ENCODE assay signal across 18 mouse cellular contexts in the genomic region with DNA sequence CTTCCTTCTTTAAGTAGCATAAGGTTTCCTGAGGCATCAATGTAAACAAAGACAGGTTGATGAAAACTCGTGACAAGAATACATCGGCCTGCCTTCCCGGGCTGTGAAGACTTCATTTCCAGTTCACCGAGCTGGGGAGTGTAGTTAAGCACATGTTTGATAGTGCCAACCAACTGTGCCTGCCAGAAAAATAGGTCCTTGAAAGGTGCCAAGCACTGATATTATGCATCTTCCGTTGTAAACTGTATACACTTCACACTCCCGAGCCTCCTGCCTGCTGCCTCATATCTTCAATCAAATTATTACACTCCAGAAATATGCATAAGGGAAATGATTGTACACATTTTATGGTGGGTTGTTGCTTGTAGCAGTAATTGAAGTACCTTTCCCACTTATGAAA. TPM values are rescaled to one million over a fixed set of nuclear protein-coding genes. Genes with fewer than 3 reads are reported as not detected.
DNase-seq lines count a peak whose midpoint lies in the region; ATAC-seq lines count a peak whose summit lies in the region.
"Had no signal": no experiment of that assay in that cellular context is flagged by ENCODE, and none has a peak within 500 bp of the region (broad histone marks: within the 10 kb centered on the region; RNA-seq: fewer than 3 reads in every experiment).

No protein-coding gene starts in this region.

- 55% methylated on average over 6 of the region's 6 CpGs for WGBS in forebrain, embryonic 14.5 days
- WGBS in forebrain, embryonic 12.5 days, result 83% methylated on average over 6 of the region's 6 CpGs
- WGBS in forebrain, embryonic 16.5 days, result 37% methylated on average over 6 of the region's 6 CpGs

- no peak overlapping the region for H3K27ac ChIP-seq in forebrain, embryonic 14.5 days (ENCODE audit: low read depth, low read length)
- no peak overlapping the region for H3K27ac ChIP-seq in forebrain, embryonic 12.5 days
- H3K27ac ChIP-seq in forebrain, embryonic 16.5 days (ENCODE audit: low read length), result no peak overlapping the region
- H3K27ac ChIP-seq: embryonic facial prominence, embryonic 10.5 days; embryonic facial prominence, embryonic 12.5 days had no signal

- no peaks in the 10 kb centered on the region for H3K27me3 ChIP-seq in forebrain, embryonic 14.5 days (replicated peaks; ENCODE audit: control insufficient read depth, insufficient read depth, low read length)
- no peaks in the 10 kb centered on the region for H3K27me3 ChIP-seq in forebrain, embryonic 12.5 days
- no peaks in the 10 kb centered on the region for H3K27me3 ChIP-seq in forebrain, embryonic 16.5 days (replicated peaks; ENCODE audit: control insufficient read depth, insufficient read depth, low read length)
- H3K27me3 ChIP-seq: embryonic facial prominence, embryonic 12.5 days had no signal

- peak; percentile 68 for DNase-seq in forebrain, embryonic 14.5 days (ENCODE audit: low spot score)
- DNase-seq in retina, postnatal 1 day, result peak; percentile 16
- no peak for DNase-seq in retina, embryonic 14.5 days (ENCODE audit: low spot score)
- no peak for DNase-seq in kidney, adult 18-20 months
- DNase-seq in kidney, adult 9 months, result no peak
- DNase-seq: adrenal gland, adult 2 months; adrenal gland, postnatal 10 days; adrenal gland, postnatal 25 days; cerebellum, adult 11-12 months; cerebellum, adult 2 months; cerebellum, adult 9-10 months; cerebellum, postnatal 10 days; cerebellum, postnatal 25 days had no signal

- H3K36me3 ChIP-seq in forebrain, embryonic 14.5 days (ENCODE audit: control insufficient read depth, insufficient read depth, low read length), result no peaks in the 10 kb centered on the region
- H3K36me3 ChIP-seq in forebrain, embryonic 12.5 days (replicated peaks), result no peaks in the 10 kb centered on the region
- H3K36me3 ChIP-seq in forebrain, embryonic 16.5 days (ENCODE audit: control insufficient read depth, insufficient read depth), result no peaks in the 10 kb centered on the region
- H3K36me3 ChIP-seq: embryonic facial prominence, embryonic 10.5 days; embryonic facial prominence, embryonic 12.5 days had no signal

- ATAC-seq in forebrain, embryonic 14.5 days, result peak; percentile 66; the same call in 1 of the 2 replicates
- ATAC-seq in forebrain, embryonic 12.5 days (ENCODE audit: low FRiP score), result no peak
- ATAC-seq in forebrain, embryonic 16.5 days, result peak; percentile 74

- H3K4me2 ChIP-seq in forebrain, embryonic 14.5 days (ENCODE audit: low read length), result no peak overlapping the region
- no peak overlapping the region for H3K4me2 ChIP-seq in forebrain, embryonic 12.5 days
- H3K4me2 ChIP-seq in forebrain, embryonic 16.5 days (ENCODE audit: low read length), result no peak overlapping the region
- H3K4me2 ChIP-seq: embryonic facial prominence, embryonic 12.5 days had no signal

- no peaks in the 10 kb centered on the region for H3K9me3 ChIP-seq in forebrain, embryonic 14.5 days (replicated peaks; ENCODE audit: control insufficient read depth, low read length)
- no peaks in the 10 kb centered on the region for H3K9me3 ChIP-seq in forebrain, embryonic 12.5 days
- H3K9me3 ChIP-seq in forebrain, embryonic 16.5 days (ENCODE audit: control insufficient read depth, low read length), result no peaks in the 10 kb centered on the region
- H3K9me3 ChIP-seq: embryonic facial prominence, embryonic 10.5 days; embryonic facial prominence, embryonic 12.5 days had no signal

- no peaks in the 10 kb centered on the region for H3K4me1 ChIP-seq in forebrain, embryonic 14.5 days (ENCODE audit: control insufficient read depth, insufficient read depth, low read length)
- no peaks in the 10 kb centered on the region for H3K4me1 ChIP-seq in forebrain, embryonic 12.5 days
- H3K4me1 ChIP-seq in forebrain, embryonic 16.5 days (replicated peaks; ENCODE audit: control insufficient read depth, insufficient read depth, low read length), result peaks cover 5% of the 10 kb centered on the region
- H3K4me1 ChIP-seq: embryonic facial prominence, embryonic 10.5 days; embryonic facial prominence, embryonic 12.5 days had no signal

- no peak overlapping the region for H3K4me3 ChIP-seq in forebrain, embryonic 14.5 days (ENCODE audit: low read depth, low read length)
- no peak overlapping the region for H3K4me3 ChIP-seq in forebrain, embryonic 12.5 days (replicated peaks)
- no peak overlapping the region for H3K4me3 ChIP-seq in forebrain, embryonic 16.5 days (replicated peaks; ENCODE audit: low read length)
- H3K4me3 ChIP-seq: embryonic facial prominence, embryonic 10.5 days; embryonic facial prominence, embryonic 12.5 days had no signal

- no peak overlapping the region for H3K9ac ChIP-seq in forebrain, embryonic 14.5 days (ENCODE audit: low read length)
- no peak overlapping the region for H3K9ac ChIP-seq in forebrain, embryonic 12.5 days
- no peak overlapping the region for H3K9ac ChIP-seq in forebrain, embryonic 16.5 days (replicated peaks; ENCODE audit: low read depth, low read length)
- H3K9ac ChIP-seq: embryonic facial prominence, embryonic 12.5 days had no signal

RNA-seq across cellular contexts. Expression of a gene that starts 57.1 kb away (rescaled TPM):
- polyA plus RNA-seq in forebrain, embryonic 14.5 days (2014; fragmentation: Nextera tagmentation; extraction: Ambion mirVana), result 0.35 and 0.36 TPM in 2 replicates
- 0.29 and 0.33 TPM in 2 replicates for polyA plus RNA-seq in forebrain, embryonic 12.5 days (2016; fragmentation: Nextera tagmentation; extraction: Ambion mirVana)
- 0.13 and 0.15 TPM in 2 replicates for polyA plus RNA-seq in forebrain, embryonic 16.5 days (2015; fragmentation: Nextera tagmentation; extraction: Ambion mirVana)
- polyA plus RNA-seq: C2C12 had no signal

Comparison
In these comparisons a context has a peak if more than half of its experiments do, and no peak if none do; other contexts are left out.
1. DNase-seq: peak in forebrain, embryonic 14.5 days (single experiment) and retina, postnatal 1 day (single experiment); none in retina, embryonic 14.5 days (single experiment), kidney, adult 18-20 months (single experiment) and kidney, adult 9 months (single experiment).